Mouse (Mus musculus) embryo, embryonic 11 days (tissue): ENCODE measurements around the gene Man2b1.
"Not testable (repeated sequence)": the region's sequence is repeated elsewhere in the genome, so short reads cannot be mapped to it uniquely, and the experiment has no call there.

Experiments used
- DNase-seq: peaks from one replicate; pipeline ENCODE4 v3.0.0-alpha.2; 2015

Gene Man2b1

DNA sequence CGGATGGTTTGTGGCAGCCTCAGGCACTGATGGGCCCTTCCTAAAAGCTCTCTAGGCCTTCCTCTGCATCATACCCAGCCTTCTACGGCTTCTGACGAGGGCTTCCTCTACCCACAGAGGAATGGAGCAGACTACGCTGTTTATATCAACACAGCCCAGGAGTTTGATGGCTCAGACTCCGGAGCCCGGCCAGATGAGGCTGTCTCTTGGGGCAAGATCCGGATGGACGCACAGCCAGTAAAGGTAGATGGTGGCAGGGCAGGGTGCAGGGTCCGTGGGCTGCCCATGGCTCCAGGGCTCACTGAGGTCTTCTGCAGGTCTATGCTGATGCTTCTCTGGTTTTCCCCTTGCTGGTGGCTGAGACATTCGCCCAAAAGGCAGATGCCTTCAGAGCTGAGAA lies 8.5 kb upstream of the Man2b1 start:
- no peak for DNase-seq

DNA sequence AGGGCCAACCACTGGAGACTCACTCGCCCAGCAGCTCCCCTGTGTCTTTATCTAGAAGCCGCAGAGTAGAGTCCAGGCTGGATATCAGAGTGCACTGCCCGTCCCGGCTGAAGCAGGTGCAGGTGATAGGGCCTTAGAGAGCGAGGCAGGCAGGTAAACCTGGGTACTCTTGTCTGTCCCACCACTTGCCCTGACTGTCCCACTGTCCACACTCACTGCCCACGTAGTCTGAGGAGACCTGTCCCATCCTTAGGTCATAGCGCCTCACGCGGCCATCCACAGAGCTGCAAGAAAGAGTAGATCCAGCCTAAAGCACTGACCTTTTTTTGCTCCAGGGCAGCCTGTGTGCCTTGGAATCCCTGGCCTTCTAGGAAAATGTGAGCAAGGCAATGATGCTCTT lies 7.1 kb upstream of the Man2b1 start:
- peak; percentile 39 for DNase-seq

DNA sequence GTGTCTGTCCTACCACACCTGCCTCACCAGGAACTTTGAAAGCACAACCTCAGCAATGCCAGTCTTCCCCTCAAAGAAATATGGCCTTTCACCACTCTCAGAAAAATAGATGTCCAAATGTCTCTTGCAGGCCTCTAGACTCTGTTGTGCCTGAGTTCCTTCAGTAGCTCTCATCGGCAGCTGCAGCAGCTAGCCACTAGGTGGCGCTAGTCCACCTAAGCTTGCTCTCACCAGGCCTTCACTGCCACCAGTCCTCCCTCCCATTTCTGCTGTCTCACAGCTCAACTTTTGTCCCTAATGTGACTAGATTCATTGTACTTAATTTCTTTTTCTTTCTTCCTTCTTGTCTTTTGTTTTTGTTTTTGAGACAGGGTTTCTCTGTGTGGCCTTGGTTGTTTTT lies 6.1 kb upstream of the Man2b1 start:
- peak; percentile 88 for DNase-seq

DNA sequence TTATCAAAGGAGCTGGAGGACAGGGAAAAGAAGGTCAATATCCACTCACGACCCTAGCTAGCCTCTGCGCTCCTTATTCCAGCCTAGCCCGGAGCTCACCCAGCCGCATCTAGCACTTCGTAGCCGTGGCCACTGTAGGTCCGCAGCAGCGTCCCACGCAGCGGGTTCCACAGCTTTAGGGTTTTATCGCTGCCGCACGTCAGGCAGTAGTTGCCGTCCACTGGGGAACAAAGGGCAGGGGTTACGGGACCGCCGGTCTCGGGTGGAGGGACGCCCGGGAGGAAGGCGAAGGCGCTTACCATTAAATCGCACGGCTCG lies 2.9 kb upstream of the Man2b1 start:
- DNase-seq: no peak

DNA sequence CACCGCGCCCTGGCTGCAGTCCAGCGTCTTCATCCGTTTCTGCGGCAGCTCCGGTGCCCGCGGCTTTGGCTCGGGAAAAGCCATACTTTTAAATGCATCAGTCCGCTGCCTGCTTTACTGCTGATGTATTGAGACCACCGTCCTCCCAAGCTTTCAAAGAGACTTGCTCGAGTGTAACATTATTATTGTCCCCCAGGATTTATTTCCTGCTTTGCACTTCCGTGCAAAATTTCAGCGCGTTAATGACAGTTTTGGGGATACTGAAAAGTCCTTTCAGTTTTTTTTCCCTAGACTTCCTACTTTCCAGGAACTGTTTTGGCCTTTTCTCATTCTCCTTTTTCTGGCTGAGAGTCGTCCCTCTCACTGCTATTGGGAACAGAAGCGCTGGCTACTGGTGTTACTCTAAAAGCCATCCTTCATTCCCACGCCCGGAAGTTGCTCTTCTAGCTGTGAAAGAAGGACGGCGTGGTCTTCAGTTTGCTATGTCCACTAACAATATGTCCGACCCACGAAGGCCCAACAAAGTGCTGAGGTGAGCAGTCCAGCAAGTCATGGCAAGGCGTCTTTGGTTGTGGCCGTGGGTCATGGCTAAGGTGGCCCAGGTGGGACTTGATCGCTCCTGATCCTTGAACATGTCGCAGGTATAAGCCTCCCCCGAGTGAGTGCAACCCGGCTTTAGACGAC lies 2.4 kb upstream of the Man2b1 start, which contains the start of gene Wdr83os:
Gene Wdr83os (plus strand): TSS at position 209 of the 684 bp plus-strand sequence.
- DNase-seq: peak; percentile 83

GRCm38 (mm10) chr8:85081216-85081555 lies 1.9 kb upstream of the Man2b1 start, which contains the start of gene Wdr83:
Gene Wdr83 (minus strand): TSS chr8:85081306.
- DNase-seq: peak; percentile 74

- DNase-seq: not testable (repeated sequence)
Measured at GRCm38 (mm10) chr8:85082169-85082568, 901 bp upstream of the Man2b1 start.

- DNase-seq: no peak
Measured at GRCm38 (mm10) chr8:85084633-85085032, 1.6 kb downstream of the Man2b1 start.

- DNase-seq: no peak
Measured at GRCm38 (mm10) chr8:85086238-85086637, 3.2 kb downstream of the Man2b1 start.

GRCm38 (mm10) chr8:85088771-85089170 lies 5.7 kb downstream of the Man2b1 start:
- no peak for DNase-seq

DNA sequence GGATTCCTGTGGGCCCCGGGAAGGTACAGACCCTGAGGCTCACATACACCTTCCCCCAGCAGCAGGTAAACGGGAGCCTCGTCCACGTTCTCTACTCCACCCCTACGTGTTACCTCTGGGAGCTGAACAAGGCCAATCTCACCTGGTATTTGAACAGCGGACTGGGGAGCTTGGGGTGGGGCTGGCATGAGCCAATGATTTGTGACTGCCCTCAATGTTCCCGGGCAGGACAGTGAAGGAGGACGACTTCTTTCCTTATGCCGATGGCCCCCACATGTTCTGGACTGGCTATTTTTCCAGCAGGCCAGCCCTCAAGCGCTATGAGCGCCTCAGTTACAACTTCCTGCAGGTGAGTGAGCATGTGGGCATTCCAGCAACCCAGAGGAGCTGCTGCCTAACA lies 7.8 kb downstream of the Man2b1 start:
- no peak for DNase-seq

GRCm38 (mm10) chr8:85091526-85092090 lies 8.5 kb downstream of the Man2b1 start:
- no peak for DNase-seq

DNA sequence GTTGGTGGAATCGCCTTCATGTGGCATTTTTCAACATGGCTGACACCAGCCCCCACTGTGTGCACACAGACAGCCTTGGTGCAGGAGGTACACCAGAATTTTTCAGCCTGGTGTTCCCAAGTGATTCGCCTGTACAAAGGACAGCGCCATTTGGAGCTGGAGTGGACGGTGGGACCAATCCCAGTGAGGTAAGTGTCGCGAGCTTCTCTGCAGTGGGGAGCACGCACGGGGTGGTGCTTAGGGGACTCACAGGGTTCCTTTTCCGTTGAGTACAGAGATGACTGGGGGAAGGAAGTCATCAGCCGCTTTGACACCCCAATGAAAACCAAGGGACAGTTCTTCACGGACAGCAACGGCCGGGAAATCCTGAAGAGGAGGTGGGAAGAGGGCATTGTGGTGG lies 12.0 kb downstream of the Man2b1 start:
- no peak for DNase-seq

GRCm38 (mm10) chr8:85095566-85095965 lies 12.5 kb downstream of the Man2b1 start:
- no peak for DNase-seq

DNA sequence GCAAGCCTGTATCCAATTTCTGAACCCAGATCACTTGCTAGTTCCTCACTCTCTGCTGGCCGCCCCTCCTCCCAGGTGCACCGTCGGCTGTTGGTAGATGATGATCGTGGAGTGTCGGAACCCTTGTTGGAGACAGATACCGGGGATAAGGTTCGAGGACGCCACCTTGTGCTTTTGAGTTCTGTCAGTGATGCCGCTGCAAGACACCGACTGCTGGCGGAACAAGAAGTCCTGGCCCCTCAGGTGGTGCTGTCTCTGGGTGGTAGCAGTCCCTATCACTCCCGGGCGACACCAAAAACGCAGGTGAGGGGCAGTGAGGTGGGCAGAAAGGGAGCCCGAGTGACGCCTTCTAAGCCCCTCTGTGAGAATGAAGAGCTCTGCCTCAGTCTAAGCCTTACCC lies 13.1 kb downstream of the Man2b1 start:
- no peak for DNase-seq

DNA sequence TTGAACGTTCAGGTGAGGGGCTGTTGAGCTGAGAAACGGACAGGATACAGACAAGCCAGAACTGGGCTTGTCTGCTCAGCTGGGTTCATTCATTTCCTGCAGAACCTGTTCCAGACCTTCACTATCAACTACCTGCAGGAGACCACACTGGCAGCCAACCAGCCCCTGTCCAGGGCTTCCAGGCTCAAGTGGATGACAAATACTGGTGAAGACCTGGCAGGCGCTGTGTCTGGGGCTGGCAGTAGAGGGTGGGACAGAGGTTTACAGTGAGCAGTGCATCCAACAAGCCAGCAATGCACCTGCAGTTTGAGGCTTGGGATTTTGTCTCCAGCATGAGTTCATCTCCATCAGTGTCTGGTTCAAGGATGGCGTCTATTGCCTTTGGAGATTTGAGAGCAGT lies 13.8 kb downstream of the Man2b1 start:
- DNase-seq: no peak

DNA sequence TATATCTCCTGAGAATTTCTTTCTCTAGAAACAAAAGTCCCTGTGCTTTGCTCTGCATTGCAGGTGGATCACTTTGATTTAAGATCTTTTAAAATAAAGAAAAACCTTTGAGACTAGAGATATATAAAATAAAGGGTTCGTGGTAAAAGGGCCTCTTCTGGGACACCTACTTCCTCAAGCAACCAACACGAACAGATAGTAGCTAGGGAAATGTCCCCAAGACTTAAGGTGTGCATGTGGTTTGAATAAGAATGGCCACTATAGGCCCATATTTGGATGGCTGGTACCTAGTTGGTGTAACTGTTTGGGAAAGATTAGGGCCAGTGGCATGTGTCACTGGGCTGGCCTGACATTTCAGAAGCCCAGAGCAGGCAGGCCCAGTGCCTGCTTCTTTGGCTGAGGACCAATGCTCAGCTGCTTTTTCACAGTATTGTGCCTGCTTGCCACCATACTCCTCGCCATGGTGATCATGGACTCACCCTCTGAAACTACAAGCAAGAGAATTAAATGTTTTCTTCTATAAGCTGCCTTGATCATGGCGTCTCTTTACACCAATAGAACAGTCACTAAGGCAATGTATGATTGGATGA lies 17.1 kb downstream of the Man2b1 start:
- DNase-seq: no peak

- DNase-seq: no peak
Measured at GRCm38 (mm10) chr8:85113241-85113640, 30.2 kb downstream of the Man2b1 start.

DNA sequence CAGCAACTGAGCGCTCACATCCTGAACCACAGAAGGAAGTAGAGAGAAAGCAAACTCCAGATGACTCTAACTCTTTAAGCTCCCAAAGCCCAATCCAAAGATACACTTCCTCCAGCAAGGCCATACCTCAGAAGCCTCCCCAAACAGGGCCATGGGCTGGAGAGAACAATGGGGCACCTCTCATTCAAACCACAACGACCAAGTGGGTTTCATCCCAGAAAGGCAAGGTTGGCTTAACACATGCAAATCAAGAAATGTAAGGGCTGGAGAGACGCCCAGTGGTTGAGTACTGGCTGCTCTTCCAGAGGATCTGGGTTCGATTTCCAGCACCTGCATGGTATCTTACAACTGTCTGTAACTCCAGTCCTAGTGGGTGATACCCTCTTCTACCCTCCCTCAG lies 32.4 kb downstream of the Man2b1 start:
- no peak for DNase-seq

DNA sequence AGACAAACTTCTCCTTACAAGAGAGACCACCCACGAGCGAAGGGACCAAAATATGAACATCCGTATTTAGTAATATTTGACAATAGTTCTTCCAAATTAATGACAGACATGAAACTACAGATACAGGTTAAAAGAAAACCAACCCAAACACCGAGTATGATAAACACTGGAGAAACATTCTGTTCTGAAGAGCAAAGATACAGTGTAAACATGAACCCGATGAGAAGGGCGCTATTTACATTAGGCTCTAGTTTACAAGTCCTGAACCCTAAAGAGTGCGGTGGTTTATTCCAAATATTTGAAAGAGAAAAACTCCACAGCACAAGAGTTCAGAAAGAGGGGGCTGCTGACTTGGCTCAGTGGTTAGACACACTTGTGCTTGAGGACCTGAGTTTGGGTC lies 33.9 kb downstream of the Man2b1 start:
- DNase-seq: no peak

DNA sequence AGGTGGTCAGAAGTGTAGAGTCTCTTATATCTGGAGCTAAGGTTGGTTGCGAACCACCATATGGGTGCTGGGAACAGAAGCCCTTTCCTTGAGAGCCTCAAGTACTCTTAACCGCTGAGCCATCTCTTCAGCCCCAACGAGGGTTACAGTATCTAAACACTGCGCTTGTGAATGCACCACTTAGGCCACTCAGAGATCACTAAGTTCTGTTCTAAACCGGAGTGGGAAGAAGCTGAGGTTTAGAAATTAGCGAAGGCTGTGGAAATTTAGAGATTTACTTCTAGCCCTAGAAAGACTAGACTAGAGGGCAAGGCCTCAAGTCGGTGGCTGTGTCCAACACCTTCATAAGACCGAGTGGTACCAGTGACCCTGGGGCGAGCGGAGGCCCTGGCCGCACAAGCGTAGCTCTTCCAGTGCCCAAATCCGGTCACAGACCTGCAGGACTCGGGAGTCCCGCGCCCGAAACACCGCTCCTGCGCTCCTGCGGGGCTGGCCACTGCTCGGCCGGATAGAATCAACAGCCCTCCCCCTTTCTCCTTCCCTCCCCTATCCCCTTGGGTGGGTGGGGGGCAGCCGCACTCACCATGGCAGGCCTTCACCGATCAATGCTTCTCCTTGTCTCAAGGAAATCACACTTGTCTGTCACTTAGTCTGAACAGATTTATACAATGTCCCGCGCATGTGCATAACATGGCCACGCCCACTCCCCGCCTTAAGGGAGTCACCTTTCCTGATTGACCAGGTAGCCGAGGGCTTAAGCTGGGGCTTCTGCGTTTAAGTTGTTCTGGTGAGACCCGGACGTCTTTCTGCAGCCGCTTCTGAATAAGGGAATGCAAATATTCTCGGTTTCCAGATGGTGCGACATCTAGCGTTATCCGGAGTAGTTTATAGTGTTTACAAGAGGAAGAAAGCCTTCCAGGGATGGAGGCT lies 36.2 kb downstream of the Man2b1 start:
- peak; percentile 91 for DNase-seq

DNA sequence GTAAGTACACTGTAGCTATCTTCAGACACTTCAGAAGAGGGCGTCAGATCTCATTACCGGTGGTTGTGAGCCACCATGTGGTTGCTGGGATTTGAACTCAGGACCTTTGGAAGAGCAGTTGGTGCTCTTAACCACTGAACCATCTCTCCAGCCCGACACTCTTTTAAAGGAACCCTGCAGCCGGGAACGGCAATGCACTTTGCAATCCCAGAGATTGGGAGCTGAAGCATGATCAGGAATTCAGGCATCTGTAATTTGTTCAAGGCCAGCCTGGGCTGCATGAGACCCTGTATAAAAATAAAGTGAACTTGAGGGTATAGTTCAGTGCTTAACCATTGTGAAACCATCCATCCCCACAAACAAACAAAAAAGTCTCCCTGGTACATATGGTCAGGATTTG lies 37.2 kb downstream of the Man2b1 start:
- DNase-seq: not testable (repeated sequence)

DNA sequence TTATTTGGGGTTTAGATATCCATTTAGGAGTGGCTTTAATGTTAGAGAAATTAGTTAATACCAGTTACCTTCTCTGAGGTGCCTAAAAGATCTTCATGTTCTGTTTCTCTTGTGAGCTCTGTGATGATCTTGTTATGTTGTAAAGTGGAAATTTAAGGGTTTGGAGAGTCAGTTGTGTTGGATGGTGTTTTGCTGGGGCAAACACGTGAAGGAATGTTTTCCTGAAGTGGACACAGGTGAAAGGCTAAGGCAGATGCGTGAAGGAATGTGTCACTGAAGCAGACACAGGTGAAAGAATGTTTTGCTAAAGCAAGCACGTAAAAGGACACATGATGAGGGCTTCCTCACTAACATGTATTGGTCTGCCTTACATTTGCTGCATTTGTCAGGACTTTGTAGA lies 39.9 kb downstream of the Man2b1 start, which contains the start of gene Zfp791:
Gene Zfp791 (minus strand): TSS at position 101 of the 400 bp plus-strand sequence.
- no peak for DNase-seq

GRCm38 (mm10) chr8:85123691-85124090 lies 40.6 kb downstream of the Man2b1 start:
- no peak for DNase-seq
